Mouse (Mus musculus): ENCODE data around the gene Pla2g4a. TPM values are rescaled to one million over a fixed set of nuclear protein-coding genes. Genes with fewer than 3 reads are reported as not detected.
"Not testable (repeated sequence)": the region's sequence is repeated elsewhere in the genome, so short reads cannot be mapped to it uniquely, and the experiment has no call there.

The Pla2g4a gene
- polyA plus RNA-seq, 1 experiment from 2014 or later, result 3.1 TPM

DNA sequence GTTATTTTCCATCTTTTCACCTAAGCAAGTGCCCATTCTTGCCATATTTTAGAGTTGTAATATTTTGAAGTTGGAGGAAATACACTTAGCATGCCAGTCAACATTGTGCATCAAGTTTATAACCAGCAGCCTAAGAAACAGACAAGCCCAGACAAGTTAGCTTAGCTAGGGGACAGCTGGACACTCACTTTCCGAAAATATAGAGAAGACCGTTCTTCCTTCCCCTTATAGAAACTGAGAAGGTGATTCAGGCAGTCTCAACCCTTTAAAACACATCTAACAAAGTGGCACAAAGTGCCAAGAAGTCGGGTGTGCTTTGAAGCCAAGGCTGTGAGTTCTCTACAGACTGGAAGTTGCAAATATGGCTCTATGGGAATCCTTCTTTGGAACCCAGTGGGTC, 10.4 kb downstream of the Pla2g4a start:
- Histone ChIP-seq H3K9ac (no peak overlapping the region), H3K4me2 (replicated peaks) (no peak overlapping the region), H3K9me3 (no peaks in the 10 kb centered on the region), H3K27ac (no peak overlapping the region), H3K4me3 (no peak overlapping the region), H3K4me1 (no peaks in the 10 kb centered on the region), H3K36me3 (no peaks in the 10 kb centered on the region), H3K27me3 (replicated peaks) (no peaks in the 10 kb centered on the region)
- ATAC-seq (ENCODE audit: low FRiP score, low read depth), result no peak
- WGBS, result 84% methylated on average over 3 of the region's 3 CpGs

GRCm38 (mm10) chr1:149950254-149950653, 10.8 kb downstream of the Pla2g4a start:
- WGBS, result 70% methylated on average over 1 of the region's 1 CpGs
- Histone ChIP-seq H3K9ac (no peak overlapping the region), H3K27ac (no peak overlapping the region), H3K9me3 (no peaks in the 10 kb centered on the region), H3K4me2 (replicated peaks) (no peak overlapping the region), H3K4me1 (no peaks in the 10 kb centered on the region), H3K27me3 (replicated peaks) (no peaks in the 10 kb centered on the region), H3K36me3 (no peaks in the 10 kb centered on the region), H3K4me3 (no peak overlapping the region)
- no peak for ATAC-seq (ENCODE audit: low FRiP score, low read depth)

DNA sequence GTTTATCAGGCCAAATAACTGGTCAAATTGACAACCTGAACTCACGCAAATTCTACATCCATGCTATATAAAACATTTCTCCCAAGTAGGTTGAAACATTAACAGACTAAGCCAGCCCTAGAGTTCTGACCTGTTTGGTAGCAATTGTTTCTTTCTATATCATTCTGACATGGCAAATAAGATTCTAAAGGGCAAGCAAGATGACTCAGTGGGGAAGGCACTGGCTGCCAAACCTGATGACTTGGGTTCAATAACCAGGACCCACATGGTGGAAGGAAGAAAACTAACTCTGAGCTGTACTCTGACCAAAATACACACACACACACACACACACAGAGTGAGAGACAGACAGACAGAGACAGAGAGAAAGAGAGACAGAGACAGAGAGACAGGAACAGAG, 11.8 kb downstream of the Pla2g4a start:
- Histone ChIP-seq H3K27ac (no peak overlapping the region), H3K4me3 (no peak overlapping the region), H3K4me1 (no peaks in the 10 kb centered on the region), H3K27me3 (replicated peaks) (no peaks in the 10 kb centered on the region), H3K9ac (no peak overlapping the region), H3K9me3 (no peaks in the 10 kb centered on the region), H3K36me3 (no peaks in the 10 kb centered on the region), H3K4me2 (replicated peaks) (no peak overlapping the region)
- 96% methylated on average over 1 of the region's 1 CpGs for WGBS
- ATAC-seq (ENCODE audit: low FRiP score, low read depth), result no peak

GRCm38 (mm10) chr1:149948066-149948825, 12.8 kb downstream of the Pla2g4a start:
- no peak for ATAC-seq (ENCODE audit: low FRiP score, low read depth)
- no peak overlapping the region for H3K4me3 ChIP-seq
- no peak overlapping the region for H3K27ac ChIP-seq
- no peak overlapping the region for H3K4me2 ChIP-seq (replicated peaks)
- H3K9ac ChIP-seq, result no peak overlapping the region
- 88% methylated on average over 8 of the region's 8 CpGs for WGBS
- no peaks in the 10 kb centered on the region for H3K4me1 ChIP-seq
- H3K27me3 ChIP-seq (replicated peaks), result no peaks in the 10 kb centered on the region
- no peaks in the 10 kb centered on the region for H3K9me3 ChIP-seq
- H3K36me3 ChIP-seq, result no peaks in the 10 kb centered on the region

GRCm38 (mm10) chr1:149946993-149947392, 14.1 kb downstream of the Pla2g4a start:
- no peaks in the 10 kb centered on the region for H3K4me1 ChIP-seq
- H3K36me3 ChIP-seq, result no peaks in the 10 kb centered on the region
- no peak overlapping the region for H3K9ac ChIP-seq
- H3K27ac ChIP-seq, result no peak overlapping the region
- no peak overlapping the region for H3K4me3 ChIP-seq
- H3K4me2 ChIP-seq (replicated peaks), result no peak overlapping the region
- no peaks in the 10 kb centered on the region for H3K27me3 ChIP-seq (replicated peaks)
- WGBS, result 80% methylated on average over 5 of the region's 5 CpGs
- no peaks in the 10 kb centered on the region for H3K9me3 ChIP-seq
- no peak for ATAC-seq (ENCODE audit: low FRiP score, low read depth)

DNA sequence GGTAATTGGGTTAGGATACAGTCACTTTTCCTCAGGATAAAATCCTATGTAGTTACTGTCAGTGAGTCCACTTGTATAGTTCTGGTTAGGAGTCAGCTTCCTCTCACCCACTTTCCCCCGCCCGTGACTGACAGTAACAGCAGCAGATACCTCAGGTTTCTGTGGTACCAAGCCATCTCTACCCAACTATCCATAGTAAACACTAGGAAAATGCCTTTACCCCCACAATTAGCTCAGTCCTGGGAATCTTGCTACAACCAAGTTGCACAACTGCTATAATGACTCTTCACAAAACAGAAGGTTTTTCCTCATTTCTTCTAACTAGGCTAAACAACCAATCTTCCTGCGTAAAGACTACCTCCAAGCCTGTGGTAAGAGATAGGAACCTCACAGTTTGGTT, 14.7 kb downstream of the Pla2g4a start:
- Histone ChIP-seq H3K27me3 (replicated peaks) (no peaks in the 10 kb centered on the region), H3K4me3 (no peak overlapping the region), H3K9ac (no peak overlapping the region), H3K4me2 (replicated peaks) (no peak overlapping the region), H3K9me3 (no peaks in the 10 kb centered on the region), H3K4me1 (no peaks in the 10 kb centered on the region), H3K36me3 (no peaks in the 10 kb centered on the region), H3K27ac (no peak overlapping the region)
- ATAC-seq (ENCODE audit: low FRiP score, low read depth), result no peak
- 96% methylated on average over 3 of the region's 3 CpGs for WGBS

- Histone ChIP-seq H3K9me3 (no peaks in the 10 kb centered on the region), H3K4me1 (no peaks in the 10 kb centered on the region), H3K4me2 (replicated peaks) (no peak overlapping the region), H3K27ac (no peak overlapping the region), H3K9ac (no peak overlapping the region), H3K36me3 (no peaks in the 10 kb centered on the region), H3K27me3 (replicated peaks) (no peaks in the 10 kb centered on the region), H3K4me3 (no peak overlapping the region)
- WGBS, result 78% methylated on average over 2 of the region's 2 CpGs
- no peak for ATAC-seq (ENCODE audit: low FRiP score, low read depth)
These were observed 17.5 kb downstream of the Pla2g4a start for GRCm38 (mm10) chr1:149943611-149944010.

- H3K27ac ChIP-seq, result no peak overlapping the region
- ATAC-seq (ENCODE audit: low FRiP score, low read depth), result no peak
- 86% methylated on average over 1 of the region's 1 CpGs for WGBS
These were observed 20.8 kb downstream of the Pla2g4a start for GRCm38 (mm10) chr1:149940301-149940700.

GRCm38 (mm10) chr1:149939261-149940032, 21.6 kb downstream of the Pla2g4a start:
- H3K9me3 ChIP-seq, result no peaks in the 10 kb centered on the region
- no peak overlapping the region for H3K4me2 ChIP-seq (replicated peaks)
- H3K4me3 ChIP-seq, result no peak overlapping the region
- no peaks in the 10 kb centered on the region for H3K36me3 ChIP-seq
- H3K27ac ChIP-seq, result no peak overlapping the region
- WGBS, result 91% methylated on average over 9 of the region's 9 CpGs
- no peaks in the 10 kb centered on the region for H3K4me1 ChIP-seq
- ATAC-seq (ENCODE audit: low FRiP score, low read depth), result no peak
- H3K27me3 ChIP-seq (replicated peaks), result no peaks in the 10 kb centered on the region
- no peak overlapping the region for H3K9ac ChIP-seq

More at GRCm38 (mm10) chr1:149940301-149940700, 20.8 kb downstream of the Pla2g4a start:
- H3K9ac ChIP-seq, result no peak overlapping the region
- no peak overlapping the region for H3K4me3 ChIP-seq
- H3K4me2 ChIP-seq (replicated peaks), result no peak overlapping the region
- H3K4me1 ChIP-seq, result no peaks in the 10 kb centered on the region
- H3K36me3 ChIP-seq, result no peaks in the 10 kb centered on the region
- H3K27me3 ChIP-seq (replicated peaks), result no peaks in the 10 kb centered on the region
- H3K9me3 ChIP-seq, result no peaks in the 10 kb centered on the region

DNA sequence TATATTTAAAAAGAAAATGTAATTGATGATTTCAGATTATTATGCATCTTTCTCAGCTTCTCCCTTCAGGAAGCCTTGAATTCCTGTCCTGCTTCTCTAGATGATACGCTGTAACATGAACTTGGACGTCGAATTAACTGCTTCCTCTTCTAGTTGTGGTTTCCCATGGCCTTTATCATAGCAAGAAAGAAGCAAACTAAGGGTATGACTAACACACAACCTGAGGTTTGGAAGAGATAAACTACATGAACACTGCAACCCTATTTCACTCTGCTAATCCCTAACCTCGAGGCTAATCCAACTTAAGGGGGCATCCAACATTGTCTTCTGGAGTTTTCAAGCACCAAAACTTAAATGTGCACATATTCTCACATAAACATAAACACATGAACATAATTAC, 23.3 kb downstream of the Pla2g4a start:
- H3K36me3 ChIP-seq, result no peaks in the 10 kb centered on the region
- no peaks in the 10 kb centered on the region for H3K4me1 ChIP-seq
- H3K9me3 ChIP-seq, result no peaks in the 10 kb centered on the region
- WGBS, result 83% methylated on average over 4 of the region's 4 CpGs
- no peak overlapping the region for H3K9ac ChIP-seq
- H3K27me3 ChIP-seq (replicated peaks), result no peaks in the 10 kb centered on the region
- no peak overlapping the region for H3K4me2 ChIP-seq (replicated peaks)
- ATAC-seq (ENCODE audit: low FRiP score, low read depth), result no peak
- no peak overlapping the region for H3K4me3 ChIP-seq
- no peak overlapping the region for H3K27ac ChIP-seq

- Histone ChIP-seq H3K36me3 (no peaks in the 10 kb centered on the region), H3K9me3 (no peaks in the 10 kb centered on the region), H3K9ac (no peak overlapping the region), H3K4me1 (no peaks in the 10 kb centered on the region), H3K4me3 (no peak overlapping the region), H3K4me2 (replicated peaks) (no peak overlapping the region), H3K27ac (no peak overlapping the region), H3K27me3 (replicated peaks) (no peaks in the 10 kb centered on the region)
- ATAC-seq (ENCODE audit: low FRiP score, low read depth), result no peak
- WGBS, result 86% methylated on average over 5 of the region's 5 CpGs
These were observed 31.9 kb downstream of the Pla2g4a start for GRCm38 (mm10) chr1:149929140-149929539.

DNA sequence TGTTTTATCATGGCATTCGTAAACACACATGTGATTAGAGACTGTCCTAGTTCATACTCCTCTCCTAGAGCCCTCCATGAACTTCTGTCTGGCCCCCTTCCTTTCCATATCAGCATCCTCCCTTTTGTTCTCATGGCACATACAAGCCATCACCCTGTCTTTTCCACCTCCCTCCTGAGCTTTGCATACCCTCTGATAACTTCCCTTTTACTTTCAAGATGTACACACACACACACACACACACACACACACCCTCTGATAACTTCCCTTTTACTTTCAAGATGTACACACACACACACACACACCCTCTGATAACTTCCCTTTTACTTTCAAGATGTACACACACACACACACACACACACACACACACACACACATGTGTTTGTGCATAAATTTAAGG, 37.4 kb downstream of the Pla2g4a start:
- not testable (repeated sequence) for H3K4me3 ChIP-seq; H3K27ac ChIP-seq; H3K27me3 ChIP-seq (replicated peaks); H3K4me2 ChIP-seq (replicated peaks); H3K9ac ChIP-seq; H3K4me1 ChIP-seq; ATAC-seq (ENCODE audit: low FRiP score, low read depth); H3K9me3 ChIP-seq; H3K36me3 ChIP-seq
- WGBS, result 95% methylated on average over 1 of the region's 1 CpGs

- H3K4me3 ChIP-seq, result no peak overlapping the region
- H3K9me3 ChIP-seq, result no peaks in the 10 kb centered on the region
- no peak for ATAC-seq (ENCODE audit: low FRiP score, low read depth)
- no peaks in the 10 kb centered on the region for H3K27me3 ChIP-seq (replicated peaks)
- H3K4me2 ChIP-seq (replicated peaks), result no peak overlapping the region
- no peaks in the 10 kb centered on the region for H3K4me1 ChIP-seq
- WGBS, result 43% methylated on average over 1 of the region's 1 CpGs
- H3K36me3 ChIP-seq, result no peaks in the 10 kb centered on the region
- H3K9ac ChIP-seq, result no peak overlapping the region
- no peak overlapping the region for H3K27ac ChIP-seq
These were observed 38.9 kb downstream of the Pla2g4a start for GRCm38 (mm10) chr1:149922219-149922618.
